Mouse (Mus musculus) adrenal gland, postnatal 10 days (tissue): Measurements from ENCODE around the gene Zfp768. TPM values are rescaled to one million over a fixed set of nuclear protein-coding genes. Genes with fewer than 3 reads are reported as not detected.
"Not testable (repeated sequence)": the region's sequence is repeated elsewhere in the genome, so short reads cannot be mapped to it uniquely, and the experiment has no call there.

Experiments used
- DNase-seq: peaks from one replicate; pipeline ENCODE4 v3.0.0; 2021; ENCODE audit warnings: mixed read lengths
- long read RNA-seq, 2 experiments: library from polyadenylated mRNA; stranded (forward); transcript quantifications; one replicate each; pipeline ENCODE4 v2.0.0; 2021
- total RNA-seq, 2 experiments: library from RNA; stranded (reverse); gene quantifications; 2 replicates each; pipeline ENCODE4 v1.2.3; 2021

The Zfp768 gene
- 10 to 100 TPM; 31.7 to 38.2 TPM for total RNA-seq
- long read RNA-seq, experiment 1, transcript Zfp768-201 (2 exons, 2,356 nt) = major isoform, 22 of 41 reads
- long read RNA-seq, experiment 1, partial matches to known transcripts = 0 of 41 reads
- long read RNA-seq, experiment 1, other reads (novel, unspliced or antisense) = 19 of 41 reads
- long read RNA-seq, experiment 2, transcript Zfp768-201 (2 exons, 2,356 nt) = major isoform, 28 of 40 reads
- long read RNA-seq, experiment 2, partial matches to known transcripts = 0 of 40 reads
- long read RNA-seq, experiment 2, other reads (novel, unspliced or antisense) = 12 of 40 reads

DNA sequence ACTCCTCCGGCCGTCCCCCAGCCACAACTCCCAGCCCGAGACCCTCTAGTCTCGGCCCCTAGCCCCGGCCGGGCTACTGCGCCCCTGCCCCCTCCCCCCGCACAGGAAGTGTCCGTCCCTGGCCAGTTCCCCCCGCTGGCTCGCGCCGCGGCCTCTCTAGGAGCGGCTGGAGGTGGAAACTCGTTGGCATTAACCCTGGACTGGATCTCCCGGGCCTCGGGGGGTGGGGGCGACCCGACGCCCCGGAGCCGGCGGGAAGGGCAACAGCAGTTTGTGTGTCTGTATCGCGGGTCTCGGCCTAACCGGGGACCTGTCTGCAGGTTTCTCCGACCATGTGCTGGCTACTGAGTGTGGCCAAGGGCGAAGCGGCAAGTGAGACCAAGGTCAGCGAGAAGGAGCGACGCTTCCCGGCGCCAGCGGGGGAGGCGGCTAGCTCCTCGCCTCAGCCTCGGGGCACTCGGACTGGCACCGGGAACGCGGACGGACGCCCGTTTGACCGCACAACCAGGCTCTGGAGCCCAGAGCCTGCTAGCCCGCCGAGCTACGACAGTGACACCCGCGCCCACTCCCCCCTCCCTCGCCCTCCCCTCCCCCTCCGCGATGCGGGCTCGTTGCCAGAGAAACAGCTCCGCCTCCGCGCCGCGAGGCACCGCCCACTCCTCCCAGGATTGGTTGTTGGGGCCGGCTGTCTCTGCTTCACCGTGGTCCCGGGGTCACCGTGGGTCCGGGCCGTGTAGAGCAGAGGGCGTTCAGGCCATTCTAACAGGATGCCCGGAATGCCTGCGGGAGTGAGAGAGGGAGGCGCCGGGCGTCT, at the start of gene Zfp768:
Gene Zfp768 (minus strand): TSS at position 78 of the 814 bp plus-strand sequence.
- DNase-seq = peak; percentile 97

DNA sequence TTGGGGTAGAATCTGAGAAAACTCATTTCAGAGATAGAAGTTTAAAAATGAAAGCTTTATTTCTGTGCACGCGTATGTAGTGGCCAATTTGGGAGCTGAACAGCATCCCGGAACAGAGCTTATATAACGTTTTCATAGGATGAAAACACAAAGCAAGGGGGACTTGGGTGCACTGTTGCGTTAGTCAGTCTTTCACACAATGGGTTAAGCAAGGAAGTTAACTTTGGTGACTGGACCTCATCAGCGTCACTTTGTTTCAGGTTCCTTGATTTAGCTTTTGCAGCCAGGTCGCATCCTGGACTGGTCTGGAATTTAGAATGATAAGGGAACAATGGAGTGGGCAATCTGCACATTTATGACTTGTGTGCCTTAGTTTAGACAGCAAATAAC, 48.5 kb upstream of the Zfp768 start:
- no peak for DNase-seq

DNA sequence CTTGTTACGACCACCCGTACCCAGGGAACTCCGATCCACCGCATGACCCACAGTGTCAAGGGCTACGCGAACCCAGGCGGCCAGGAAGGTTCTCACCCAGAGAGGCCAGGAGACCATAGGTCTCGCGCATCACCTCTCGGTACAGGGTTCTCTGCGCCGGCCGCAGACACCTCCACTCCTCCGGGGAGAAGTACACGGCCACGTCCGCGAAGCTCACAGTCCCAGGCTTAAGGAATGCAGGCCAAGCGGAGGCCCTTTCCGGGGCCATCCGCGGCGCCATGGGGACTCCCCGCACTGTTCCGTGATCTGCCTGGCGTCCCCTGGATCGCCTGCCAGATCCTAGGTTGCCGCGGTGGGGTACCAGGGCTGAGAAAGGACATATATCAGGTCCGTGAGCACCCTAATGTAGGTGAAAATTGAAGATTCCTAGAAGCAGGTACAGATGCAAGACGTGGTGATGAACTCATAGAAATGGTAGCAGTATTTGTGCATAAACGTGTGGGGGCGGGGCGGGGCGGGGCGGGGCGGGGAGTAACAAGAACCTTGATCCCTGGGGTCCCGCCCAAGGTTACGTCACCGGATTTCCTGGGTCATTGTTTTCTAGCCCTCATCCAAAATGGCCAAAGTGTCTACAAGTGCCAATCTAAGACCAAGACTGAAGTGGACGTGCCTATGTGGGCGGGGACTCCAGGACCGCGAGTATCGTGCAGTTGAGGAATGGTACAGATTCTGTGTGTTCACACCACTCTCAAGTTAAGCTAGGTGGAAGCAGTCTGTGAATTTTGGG, 48.0 kb upstream of the Zfp768 start, which contains the start of gene E430018J23Rik:
Gene E430018J23Rik (minus strand): TSS at position 473 of the 787 bp plus-strand sequence.
- peak; percentile 97 for DNase-seq

DNA sequence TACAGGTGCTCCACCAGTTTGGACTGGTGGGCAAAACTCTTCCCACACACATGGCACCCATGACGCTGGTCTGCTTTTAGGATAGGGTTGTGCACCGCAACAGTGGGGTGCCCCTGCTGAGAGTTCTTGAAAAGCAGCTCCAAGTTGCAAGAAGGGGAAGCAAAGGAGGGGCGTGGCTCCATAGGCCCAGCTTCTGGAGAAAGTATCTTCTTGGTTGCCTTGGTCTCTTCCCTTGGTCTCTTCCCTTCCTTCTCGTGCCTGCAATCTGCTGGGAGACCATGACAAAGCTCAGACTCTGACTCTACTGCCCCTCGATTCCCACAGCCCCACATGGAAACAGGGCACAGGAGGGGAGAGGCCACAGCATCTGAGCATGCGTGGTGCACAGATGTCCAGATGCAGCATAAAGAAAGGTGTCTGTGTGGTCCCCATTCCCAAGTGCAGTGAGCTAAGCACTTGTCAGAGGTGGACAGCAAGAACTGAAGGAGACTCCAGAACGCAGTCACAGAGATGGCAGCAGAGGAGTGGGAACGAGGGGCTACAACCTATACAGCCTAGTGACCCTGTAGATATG, 46.9 kb upstream of the Zfp768 start:
- DNase-seq = no peak

DNA sequence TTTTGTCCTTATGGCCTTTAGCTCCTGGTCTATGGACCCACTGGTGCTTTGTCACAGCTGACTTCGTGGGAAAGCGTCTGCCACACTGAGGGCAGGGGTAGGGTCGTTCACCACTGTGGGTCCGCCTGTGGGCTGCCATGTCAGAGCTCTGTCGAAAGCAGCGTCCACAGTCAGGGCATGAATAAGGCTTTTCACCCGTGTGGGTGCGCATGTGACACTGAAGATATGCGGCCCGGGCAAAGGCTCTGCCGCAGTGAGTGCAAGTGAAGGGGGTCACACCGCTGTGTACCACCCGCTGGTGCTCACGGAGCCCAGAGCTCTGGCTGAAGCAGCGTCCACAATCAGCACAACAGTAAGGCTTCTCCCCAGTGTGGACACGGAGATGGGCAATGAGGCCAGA, 46.1 kb upstream of the Zfp768 start:
- DNase-seq = no peak

DNA sequence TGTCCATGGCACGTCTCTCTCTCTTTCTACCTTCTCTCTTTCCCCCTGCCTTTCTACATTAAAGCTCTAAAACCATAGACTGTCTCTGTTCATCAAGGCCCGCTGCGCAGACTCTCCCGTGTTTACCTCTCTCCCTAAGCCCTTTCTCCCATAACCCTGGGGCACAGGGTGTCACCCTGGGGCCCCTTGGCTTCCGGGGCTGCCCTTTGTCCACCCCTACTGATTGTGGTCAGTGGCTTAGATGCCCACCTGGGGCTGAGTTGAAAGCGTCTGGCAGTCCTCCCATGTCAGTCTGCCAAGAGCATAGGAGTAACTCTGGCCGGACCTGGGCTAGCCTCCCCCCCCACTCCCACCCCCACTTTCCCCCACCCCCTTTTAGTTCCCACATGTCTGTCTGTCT, 44.9 kb upstream of the Zfp768 start:
- no peak for DNase-seq

DNA sequence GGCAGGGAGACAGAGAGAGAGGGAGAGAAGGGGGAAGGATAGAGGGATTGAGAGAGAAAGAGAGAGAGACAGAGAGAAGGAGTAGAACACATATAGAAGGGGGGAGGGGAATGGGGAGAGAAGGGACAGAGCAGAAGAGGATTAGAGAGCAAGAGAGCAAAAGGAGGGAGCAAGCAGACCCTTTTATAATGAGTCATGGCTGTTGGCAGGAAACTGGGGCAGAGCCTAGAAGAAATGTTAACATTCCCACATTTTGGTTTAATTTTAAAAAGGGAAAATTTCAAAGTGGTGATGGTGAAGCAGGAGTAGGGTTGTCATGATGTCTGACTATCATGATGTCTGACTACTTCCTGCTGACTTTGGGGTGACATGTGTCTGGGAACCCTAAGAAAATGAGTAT, 42.8 kb upstream of the Zfp768 start:
- not testable (repeated sequence) for DNase-seq

DNA sequence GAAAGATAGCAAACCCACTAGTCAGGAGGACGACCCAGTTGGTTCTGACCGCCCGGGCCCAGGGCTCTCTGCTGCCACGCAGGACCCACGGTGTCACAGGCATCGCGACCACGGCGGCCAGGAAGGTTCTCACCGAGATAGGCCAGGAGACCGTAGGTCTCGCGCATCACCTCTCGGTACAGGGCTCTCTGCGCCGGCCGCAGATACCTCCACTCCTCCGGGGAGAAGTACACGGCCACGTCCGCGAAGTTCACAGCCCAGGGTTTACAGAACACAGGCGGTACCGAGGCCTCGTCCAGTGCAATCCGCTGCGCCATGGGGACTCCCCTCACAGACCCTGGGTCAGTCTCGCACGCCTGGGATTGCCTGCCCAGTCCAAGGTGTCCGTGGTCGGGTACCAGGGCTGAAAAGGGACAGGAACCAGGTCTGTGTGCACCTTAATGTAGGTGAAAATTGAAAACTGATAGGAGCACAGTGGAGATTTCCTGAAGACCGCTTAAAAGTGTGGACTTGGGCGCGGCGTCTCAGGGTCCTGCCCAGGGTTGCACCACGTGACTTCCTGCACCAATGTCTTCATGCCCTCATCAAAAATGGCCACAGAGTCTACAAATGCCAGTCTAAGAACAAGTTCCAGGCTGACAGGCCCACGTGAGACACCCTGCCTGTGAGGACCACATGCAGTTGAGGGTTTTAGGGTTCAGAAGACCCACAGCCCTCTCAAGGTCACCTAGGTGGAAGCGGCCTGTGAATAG, 41.4 kb upstream of the Zfp768 start, which contains the start of gene 9130019O22Rik:
Gene 9130019O22Rik (minus strand): TSS at position 526 of the 752 bp plus-strand sequence.
- peak; percentile 91 for DNase-seq

DNA sequence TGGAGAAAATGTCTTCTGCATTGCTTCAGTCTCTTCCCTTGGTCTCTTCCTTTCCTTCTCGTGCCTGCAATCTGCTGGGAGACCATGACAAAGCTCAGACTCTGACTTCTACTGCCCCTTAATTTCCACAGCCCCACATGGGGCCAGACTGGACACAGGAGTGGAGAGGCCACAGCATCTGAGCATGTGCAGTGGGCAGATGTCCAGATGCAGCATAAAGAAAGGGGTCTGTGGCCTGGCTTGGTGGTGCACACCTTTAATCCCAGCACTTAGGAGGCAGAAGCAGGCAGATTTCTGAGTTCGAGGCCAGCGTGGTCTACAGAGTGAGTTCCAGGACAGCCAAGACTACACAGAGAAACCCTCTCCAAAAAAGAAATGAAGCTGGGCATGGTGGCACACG, 40.2 kb upstream of the Zfp768 start:
- not testable (repeated sequence) for DNase-seq

DNA sequence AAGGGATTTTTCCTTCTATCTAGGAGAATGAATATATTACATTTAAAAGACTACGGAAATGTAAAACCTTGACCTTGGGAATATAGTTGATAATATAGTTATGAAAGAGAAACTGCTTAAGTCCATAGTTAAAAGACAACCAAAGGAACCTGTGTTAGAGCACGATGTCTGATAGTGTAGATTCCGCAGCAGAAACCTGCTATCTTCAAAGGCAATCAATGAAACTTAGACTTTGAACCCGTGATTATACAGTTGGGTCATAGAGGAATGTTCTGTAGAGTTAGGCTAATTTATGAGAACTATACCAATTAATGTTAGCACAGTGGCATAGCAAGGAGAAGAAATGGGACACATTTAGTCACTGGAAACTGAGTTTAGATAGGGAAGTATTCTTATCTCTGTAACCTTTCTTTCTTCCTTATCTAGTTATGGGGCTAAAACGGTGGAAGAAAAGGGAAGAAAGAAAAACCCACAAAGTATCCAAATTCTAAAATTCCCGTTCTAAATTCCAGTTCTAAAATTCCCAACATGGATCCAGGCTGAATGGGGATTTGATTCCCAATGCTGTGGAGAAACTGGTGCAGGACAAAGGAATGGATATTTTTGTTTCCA, 33.0 kb upstream of the Zfp768 start:
- DNase-seq = no peak

DNA sequence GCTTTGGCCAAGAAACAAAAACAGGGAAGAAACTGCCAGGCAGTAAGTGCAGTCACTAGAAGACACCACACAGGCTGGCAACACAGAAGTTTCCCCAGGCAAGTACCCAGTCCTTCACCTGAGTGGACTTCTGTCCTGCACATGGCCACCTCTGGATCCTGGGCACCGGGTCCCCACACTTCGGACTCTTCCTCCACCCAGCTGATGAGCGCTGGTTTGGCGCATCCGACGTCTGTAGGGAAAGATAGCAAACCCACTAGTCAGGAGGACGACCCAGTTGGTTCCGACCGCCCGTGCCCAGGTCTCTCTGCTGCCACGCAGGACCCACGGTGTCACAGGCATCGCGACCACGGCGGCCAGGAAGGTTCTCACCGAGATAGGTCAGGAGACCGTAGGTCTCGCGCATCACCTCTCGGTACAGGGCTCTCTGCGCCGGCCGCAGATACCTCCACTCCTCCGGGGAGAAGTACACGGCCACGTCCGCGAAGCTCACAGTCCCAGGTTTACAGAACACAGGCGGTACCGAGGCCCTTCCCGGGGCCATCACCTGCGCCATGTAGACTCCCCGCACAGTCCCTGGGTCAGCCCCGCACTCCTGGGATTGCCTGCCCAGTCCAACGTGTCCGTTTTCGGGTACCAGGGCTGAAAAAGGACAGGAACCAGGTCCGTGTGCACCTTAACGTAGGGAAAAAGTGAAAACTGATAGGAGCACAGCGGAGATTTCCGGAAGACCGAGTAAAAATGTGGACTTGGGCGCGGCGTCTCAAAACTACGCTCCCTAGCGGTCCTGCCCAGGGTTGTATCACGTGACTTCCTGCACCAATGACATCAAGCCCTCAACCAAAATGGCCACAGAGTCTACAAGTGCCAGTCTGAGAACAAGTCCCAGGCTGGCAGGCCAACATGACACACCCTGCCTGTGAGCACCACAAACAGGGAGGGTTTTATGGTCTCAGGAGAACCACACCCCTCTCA, 30.2 kb upstream of the Zfp768 start, which contains the start of gene Zfp747:
Gene Zfp747 (minus strand): TSS at position 780 of the 975 bp plus-strand sequence.
- DNase-seq = peak; percentile 93

DNA sequence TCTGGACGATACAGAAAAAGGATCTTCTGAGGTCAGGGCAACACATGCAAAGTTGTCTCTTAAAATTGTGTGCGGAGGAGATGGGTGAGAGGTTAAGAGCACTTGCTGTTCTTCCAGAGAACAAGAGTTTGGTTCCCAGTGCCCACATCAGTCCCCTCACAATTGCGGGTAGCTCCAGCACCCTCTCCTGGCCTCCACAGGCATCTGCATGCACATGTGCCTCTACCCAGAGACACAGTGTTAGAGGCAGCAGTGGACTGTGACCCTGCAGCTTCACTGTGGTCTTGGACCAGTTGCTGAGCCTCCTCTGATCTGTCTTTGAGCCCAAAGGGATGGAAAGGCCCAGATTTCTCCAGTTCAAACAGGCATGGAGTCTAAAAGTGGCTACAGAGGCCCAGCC, 26.5 kb upstream of the Zfp768 start:
- not testable (repeated sequence) for DNase-seq

DNA sequence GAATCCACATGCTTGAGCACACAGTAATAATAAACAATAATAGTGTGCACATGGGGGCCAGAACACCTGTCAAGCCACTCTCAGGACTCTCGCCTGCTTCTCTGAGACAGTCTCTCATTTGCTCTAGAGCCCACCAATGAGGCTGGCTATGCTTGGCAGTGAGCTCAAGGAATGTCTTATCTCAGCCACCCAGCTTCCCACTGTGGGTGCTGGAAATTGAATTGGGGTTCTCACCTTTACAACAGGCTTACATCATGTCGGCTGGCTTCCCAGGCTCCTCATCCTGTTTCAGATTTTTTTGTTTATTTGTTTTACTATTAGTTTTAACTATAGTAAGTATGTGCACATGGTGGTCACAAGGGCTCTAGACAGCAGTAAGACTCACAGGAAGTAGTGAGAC, 25.8 kb upstream of the Zfp768 start:
- DNase-seq = no peak

DNA sequence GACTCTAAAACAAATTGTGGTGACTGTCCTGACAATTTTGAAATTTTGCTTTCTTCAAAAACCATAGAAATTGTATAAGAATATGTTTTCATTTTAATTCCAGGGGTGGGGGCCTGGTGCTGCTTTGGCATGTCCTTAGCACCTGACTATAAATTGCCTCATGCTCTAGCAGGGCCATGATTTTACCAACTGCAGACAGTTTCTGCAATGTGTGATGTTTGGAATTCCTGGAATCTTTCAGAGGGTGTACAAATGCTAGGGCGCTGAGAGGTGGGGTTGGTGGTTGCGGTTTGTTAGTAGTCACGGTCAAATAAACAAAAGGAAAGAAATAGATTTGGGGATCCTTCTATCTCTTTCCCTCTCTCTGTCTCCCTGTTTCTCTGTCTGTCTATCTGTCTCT, 20.9 kb upstream of the Zfp768 start:
- no peak for DNase-seq

DNA sequence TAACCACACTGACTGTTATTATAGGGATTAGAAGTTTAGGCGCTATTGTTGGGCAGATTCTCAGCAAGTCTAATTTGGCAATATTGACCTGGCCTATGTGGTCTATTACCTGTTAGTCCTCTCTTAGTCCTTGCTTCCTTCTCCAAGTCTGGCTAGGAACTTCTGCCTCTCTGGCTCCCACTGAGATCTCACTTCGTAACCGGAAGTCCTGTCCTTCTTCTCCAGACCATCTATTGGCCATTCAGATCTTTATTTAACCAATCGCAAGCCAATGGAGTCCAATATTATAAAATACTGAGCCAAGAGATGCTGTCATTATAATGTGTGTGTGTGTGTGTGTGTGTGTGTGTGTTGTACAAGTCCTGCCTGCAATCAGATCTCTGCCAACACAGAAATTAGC, 18.8 kb upstream of the Zfp768 start:
- DNase-seq = no peak

DNA sequence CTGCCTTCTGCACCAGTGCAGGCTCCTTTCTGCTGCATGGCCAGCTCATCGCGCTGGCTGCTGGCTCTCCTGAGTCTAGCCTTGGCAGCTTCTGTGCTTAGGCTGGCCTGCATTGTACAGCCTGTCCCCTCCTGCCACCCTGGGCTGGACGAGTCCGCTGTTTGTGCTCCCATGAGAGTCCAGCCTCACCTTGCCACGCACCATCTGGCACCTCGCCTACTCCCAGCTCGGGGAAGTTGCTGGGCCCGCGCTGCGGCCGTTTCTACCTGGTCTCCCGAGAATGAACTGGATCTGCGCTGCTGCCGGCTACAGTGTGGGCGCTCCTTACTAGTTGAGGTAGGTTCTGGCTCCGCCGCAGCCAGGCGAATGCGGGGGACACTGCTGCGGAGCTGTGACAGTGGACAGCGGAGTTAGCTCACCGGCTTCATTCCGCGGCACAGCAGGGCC, 18.1 kb upstream of the Zfp768 start:
- DNase-seq = peak; percentile 62

DNA sequence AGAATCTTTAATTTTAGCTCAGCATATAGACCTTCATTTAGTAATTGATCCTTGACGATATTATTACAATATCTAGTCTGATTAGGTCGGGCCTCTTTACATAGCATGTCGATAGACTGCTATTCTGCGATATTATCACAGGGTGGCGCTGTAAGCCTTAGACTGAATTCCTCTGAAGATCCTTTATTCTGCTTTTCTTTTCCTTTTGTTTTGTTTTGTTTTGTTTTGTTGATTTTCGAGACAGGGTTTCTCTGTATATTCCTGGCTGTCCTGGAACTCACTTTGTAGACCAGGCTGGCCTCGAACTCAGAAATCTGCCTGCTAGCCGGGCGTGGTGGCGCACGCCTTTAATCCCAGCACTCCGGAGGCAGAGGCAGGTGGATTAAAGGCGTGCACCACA, 17.0 kb upstream of the Zfp768 start:
- DNase-seq = peak; percentile 37

DNA sequence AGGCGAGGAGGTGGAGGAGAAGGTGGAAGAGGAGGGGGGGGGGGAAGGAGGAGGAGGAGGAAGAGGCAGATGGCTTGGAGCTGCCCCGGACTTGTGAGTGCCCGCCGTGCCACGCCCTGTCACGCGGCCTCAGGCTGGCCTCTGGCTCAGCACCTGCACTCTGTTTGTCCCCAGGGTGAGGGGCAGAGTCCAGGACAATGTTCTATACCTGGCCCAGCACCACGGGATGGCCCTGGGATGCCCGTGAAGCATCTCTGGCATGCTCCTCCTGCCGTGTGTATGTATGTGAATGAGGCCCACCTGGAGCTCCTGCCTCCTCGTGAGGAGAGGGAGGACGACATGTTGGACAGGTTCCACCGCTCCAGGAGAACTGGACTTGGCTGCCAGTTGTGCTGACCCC, 16.1 kb upstream of the Zfp768 start:
- no peak for DNase-seq

DNA sequence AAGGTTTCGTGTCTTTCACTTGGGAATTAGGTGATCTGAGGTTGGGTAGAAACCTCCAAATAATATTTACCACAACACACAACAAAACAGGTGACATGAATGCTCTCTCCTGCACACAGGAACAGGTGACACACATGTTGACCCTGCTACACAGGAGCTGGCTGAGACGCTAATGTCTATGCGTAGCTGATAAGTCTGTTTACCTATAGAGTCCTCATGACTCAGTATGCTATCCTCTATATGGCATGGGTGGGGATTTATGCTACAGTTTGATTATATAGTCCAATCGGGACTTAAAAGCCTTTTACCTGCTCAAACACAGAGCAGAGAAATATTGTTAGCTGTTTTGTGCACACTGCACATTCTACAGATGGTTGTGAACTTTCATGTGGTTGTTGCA, 14.9 kb upstream of the Zfp768 start:
- DNase-seq = no peak

DNA sequence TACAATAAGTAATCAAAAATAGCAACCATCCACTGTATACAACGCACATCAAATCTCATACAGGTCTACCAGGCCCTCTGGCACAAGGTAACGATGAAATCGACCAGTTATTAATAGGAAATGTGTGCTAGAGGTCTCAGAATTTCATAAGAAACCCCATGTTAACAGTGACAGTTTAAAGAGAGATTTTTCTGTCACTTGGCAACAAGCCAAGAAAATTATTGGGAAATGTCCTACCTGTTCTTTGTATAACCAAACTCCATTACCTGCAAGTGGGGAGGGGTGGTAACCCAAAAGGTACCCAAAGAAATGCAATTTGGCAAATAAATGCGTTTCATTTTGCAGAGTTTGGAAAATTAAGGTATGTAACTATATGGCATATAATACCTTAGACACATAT, 13.1 kb upstream of the Zfp768 start:
- no peak for DNase-seq
